Mouse (Mus musculus) ES-E14 (cell line): Measurements from ENCODE around the gene Appbp2. TPM values are rescaled to one million over a fixed set of nuclear protein-coding genes. Genes with fewer than 3 reads are reported as not detected.
"Not testable (repeated sequence)": the region's sequence is repeated elsewhere in the genome, so short reads cannot be mapped to it uniquely, and the experiment has no call there.

Experiments used
- DNase-seq: peaks from one replicate; pipeline ENCODE4 v3.0.0-alpha.2; 2013; ENCODE audit warnings: low read depth, low spot score
- H3K27ac ChIP-seq: 2 replicates; pipeline ENCODE4 v1.5.1; 2012; ENCODE audit warnings: low read depth, mild to moderate bottlenecking, low read length, moderate library complexity, mixed read lengths; ENCODE audit not compliant: poor library complexity, insufficient read depth, severe bottlenecking
- H3K36me3 ChIP-seq: 2 replicates; pipeline ENCODE4 v1.6.1; 2012; ENCODE audit warnings: mild to moderate bottlenecking, low read length, moderate library complexity, mixed read lengths; ENCODE audit not compliant: control insufficient read depth, poor library complexity, insufficient read depth, severe bottlenecking
- H3K4me1 ChIP-seq, 2 experiments: fragments of 150-350 bp in 1 of 2; sonication (generic) in 1 of 2; 2 replicates each; pipeline ENCODE4 v1.6.1; 2012; ENCODE audit warnings: low read length in 2 of 2, mild to moderate bottlenecking in 1 of 2, mixed read lengths in 1 of 2; ENCODE audit not compliant: control insufficient read depth in 2 of 2, insufficient read depth in 2 of 2, poor library complexity in 1 of 2
- H3K4me3 ChIP-seq, 2 experiments: fragments of 150-350 bp in 1 of 2; sonication (generic) in 1 of 2; 2 replicates each; pipeline ENCODE4 v1.5.1; 2012; ENCODE audit warnings: low read length in 2 of 2, low read depth in 1 of 2, mild to moderate bottlenecking in 1 of 2, mixed read lengths in 1 of 2; ENCODE audit not compliant: insufficient read depth in 1 of 2, poor library complexity in 1 of 2, severe bottlenecking in 1 of 2
- H3K9ac ChIP-seq: 2 replicates; pipeline ENCODE4 v1.6.1; 2012; ENCODE audit warnings: low read depth, mild to moderate bottlenecking, low read length, mixed read lengths; ENCODE audit not compliant: poor library complexity, insufficient read depth, severe bottlenecking
- H3K9me3 ChIP-seq: fragments of 150-350 bp; sonication (generic); 2 replicates; pipeline ENCODE4 v1.6.1; 2012; ENCODE audit warnings: low read depth, mild to moderate bottlenecking, low read length; ENCODE audit not compliant: control insufficient read depth, insufficient read depth
- CHD2 ChIP-seq: IDR thresholded peaks from 2 replicates; pipeline ENCODE4 v1.6.1; 2014; ENCODE audit warnings: mild to moderate bottlenecking, low read depth, low read length, inconsistent platforms
- HCFC1 ChIP-seq: IDR thresholded peaks from 2 replicates; pipeline ENCODE4 v1.6.1; 2012; ENCODE audit warnings: low read length, inconsistent platforms, borderline replicate concordance; ENCODE audit not compliant: insufficient read depth
- MAFK ChIP-seq: IDR thresholded peaks from 2 replicates; pipeline ENCODE4 v1.6.1; 2014; ENCODE audit warnings: mild to moderate bottlenecking, low read depth, low read length, inconsistent platforms; ENCODE audit not compliant: insufficient read depth
- ZC3H11A ChIP-seq: IDR thresholded peaks from 2 replicates; pipeline ENCODE4 v1.6.1; 2012; ENCODE audit warnings: low read depth, mild to moderate bottlenecking, inconsistent platforms, low read length, borderline replicate concordance
- ZNF384 ChIP-seq: IDR thresholded peaks from 2 replicates; pipeline ENCODE4 v1.6.1; 2012; ENCODE audit warnings: low read depth, low read length, inconsistent platforms
- in situ Hi-C, 2 experiments: fragments of 600-800 bp; cut with MboI; formaldehyde crosslinking; loops; one replicate each; pipeline ENCODE4 v1.15.1; 2025; ENCODE audit warnings: low sequenced_read_pairs in 2 of 2, inconsistent platforms in 1 of 2; ENCODE audit not compliant: unreplicated experiment in 2 of 2
- total RNA-seq: library from RNA; depleted of rRNA; stranded (reverse); fragments of 300-350 nt; gene quantifications from 2 replicates; pipeline ENCODE4 v1.2.3, GENCODE M21; 2012

Appbp2 gene
- total RNA-seq, 1 experiment: 37.2 TPM

GRCm38 (mm10) chr11:85170058-85170740, 64.7 kb downstream of the Appbp2 start, which contains the start of gene 1700125H20Rik:
Gene 1700125H20Rik (plus strand): TSS chr11:85170404.
- no peak within 1 kb of the TSS for H3K9ac ChIP-seq
- TF ChIP-seq CHD2 (no peak), ZNF384 (no peak), ZC3H11A (peak; percentile 71; the same call in 1 of the 2 replicates), MAFK (no peak), HCFC1 (peak; percentile 41; the same call in 1 of the 2 replicates)
- DNase-seq: peak; percentile 84
- H3K4me3 ChIP-seq: peak within 1 kb of the TSS in 1 of 2 experiments; percentile 37; a peak in 1 of 4 replicates
- in situ Hi-C loops: no loop called here
- H3K4me1 ChIP-seq: peaks cover 0 to 2% of the 10 kb centered on the region in 2 experiments; a peak in 1 of 4 replicates
- no peaks in the 10 kb centered on the region for H3K9me3 ChIP-seq
- no peak within 1 kb of the TSS for H3K27ac ChIP-seq
- no peaks in the 10 kb centered on the region for H3K36me3 ChIP-seq

GRCm38 (mm10) chr11:85167503-85167902, 67.4 kb downstream of the Appbp2 start:
- H3K9me3 ChIP-seq: no peaks in the 10 kb centered on the region
- H3K9ac ChIP-seq: no peak overlapping the region
- no peak overlapping the region for H3K27ac ChIP-seq
- TF ChIP-seq CHD2: no peak
- TF ChIP-seq HCFC1: no peak
- TF ChIP-seq MAFK: no peak
- no peak for TF ChIP-seq ZC3H11A
- TF ChIP-seq ZNF384: no peak
- in situ Hi-C loops: no loop called here
- no peaks in the 10 kb centered on the region for H3K36me3 ChIP-seq
- no peak overlapping the region for H3K4me3 ChIP-seq
- peaks cover 0 to 2% of the 10 kb centered on the region in 2 experiments; a peak in 1 of 4 replicates for H3K4me1 ChIP-seq
- no peak for DNase-seq

GRCm38 (mm10) chr11:85164371-85164770, 70.6 kb downstream of the Appbp2 start:
- no peak overlapping the region for H3K9ac ChIP-seq
- no peaks in the 10 kb centered on the region for H3K9me3 ChIP-seq
- no peaks in the 10 kb centered on the region for H3K4me1 ChIP-seq
- no peaks in the 10 kb centered on the region for H3K36me3 ChIP-seq
- no peak overlapping the region for H3K27ac ChIP-seq
- no peak overlapping the region for H3K4me3 ChIP-seq
- TF ChIP-seq CHD2: no peak
- no peak for TF ChIP-seq ZNF384
- TF ChIP-seq ZC3H11A: no peak
- TF ChIP-seq MAFK: no peak
- no peak for TF ChIP-seq HCFC1
- in situ Hi-C loops: no loop called here
- DNase-seq: no peak

GRCm38 (mm10) chr11:85163014-85163413, 71.9 kb downstream of the Appbp2 start:
- H3K4me1 ChIP-seq, H3K36me3 ChIP-seq, H3K9me3 ChIP-seq, H3K9ac ChIP-seq, H3K27ac ChIP-seq, DNase-seq, in situ Hi-C loops, H3K4me3 ChIP-seq: not testable (repeated sequence)
- peak; percentile 46; the same call in 1 of the 2 replicates for TF ChIP-seq ZNF384

GRCm38 (mm10) chr11:85157301-85157700, 77.6 kb downstream of the Appbp2 start:
- TF ChIP-seq HCFC1 (no peak), ZNF384 (no peak), CHD2 (no peak), MAFK (no peak), ZC3H11A (no peak)
- no peak overlapping the region for H3K27ac ChIP-seq
- no peaks in the 10 kb centered on the region for H3K9me3 ChIP-seq
- H3K9ac ChIP-seq: no peak overlapping the region
- H3K36me3 ChIP-seq: no peaks in the 10 kb centered on the region
- DNase-seq: no peak
- in situ Hi-C loops: no loop called here
- H3K4me1 ChIP-seq: no peaks in the 10 kb centered on the region
- no peak overlapping the region for H3K4me3 ChIP-seq
